ENCODE assay signal across 14 mouse cellular contexts in the genomic region with DNA sequence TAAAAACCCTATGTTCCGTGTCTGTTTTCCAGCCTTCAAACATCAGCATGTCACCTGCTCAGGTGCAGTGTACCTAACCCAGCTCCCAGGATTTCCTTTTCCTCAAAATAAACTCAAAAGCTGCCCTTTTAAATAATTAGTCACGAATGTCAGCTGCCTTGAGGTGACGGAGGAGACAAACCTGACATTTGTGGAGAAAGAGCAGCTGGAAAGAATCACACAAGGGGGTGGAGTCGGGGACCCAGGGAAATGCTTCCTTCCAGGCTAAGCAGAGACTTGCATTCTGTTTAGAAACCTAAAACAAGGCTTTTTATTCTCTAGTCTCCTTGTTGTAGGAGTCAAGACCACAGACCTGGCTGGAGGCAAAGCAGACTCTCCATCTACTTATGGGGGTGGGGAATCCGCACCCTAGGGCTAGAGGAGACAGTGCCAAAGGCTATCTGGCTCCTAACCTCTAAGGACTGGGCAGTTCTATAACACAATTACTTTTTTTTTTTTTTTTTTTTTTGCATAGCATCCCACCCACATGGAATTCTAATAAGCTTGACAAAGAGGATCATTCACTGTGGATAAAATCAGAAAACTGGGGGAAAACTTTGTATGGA. TPM values are rescaled to one million over a fixed set of nuclear protein-coding genes. Genes with fewer than 3 reads are reported as not detected.
DNase-seq lines count a peak whose midpoint lies in the region; ATAC-seq and TF ChIP-seq lines count a peak whose summit lies in the region.
"Had no signal": no experiment of that assay in that cellular context is flagged by ENCODE, and none has a peak within 500 bp of the region (broad histone marks: within the 10 kb centered on the region; RNA-seq: fewer than 3 reads in every experiment).

No protein-coding gene starts in this region.

- H3K4me1 ChIP-seq in hindbrain, embryonic 11.5 days (replicated peaks; ENCODE audit: control insufficient read depth, insufficient read depth, low read length): no peaks in the 10 kb centered on the region
- peaks cover 27% of the 10 kb centered on the region for H3K4me1 ChIP-seq in hindbrain, embryonic 10.5 days (replicated peaks)
- H3K4me1 ChIP-seq in lung, postnatal 0 days (ENCODE audit: insufficient read depth, low read depth, low read length): peaks cover 4% of the 10 kb centered on the region; the same call in 1 of the 2 replicates
- H3K4me1 ChIP-seq in embryonic facial prominence, embryonic 12.5 days: peaks cover 9% of the 10 kb centered on the region; the same call in 1 of the 2 replicates
- peaks cover 20% of the 10 kb centered on the region for H3K4me1 ChIP-seq in limb, embryonic 11.5 days (ENCODE audit: control insufficient read depth, insufficient read depth, low read length)
- no peaks in the 10 kb centered on the region for H3K4me1 ChIP-seq in liver, postnatal 0 days (ENCODE audit: insufficient read depth)

- H3K27ac ChIP-seq in hindbrain, embryonic 11.5 days (ENCODE audit: low read depth, low read length): 0 out of 2 replicates have a peak overlapping the region, but pooled peaks have one; percentile 21
- H3K27ac ChIP-seq in hindbrain, embryonic 10.5 days: no peak overlapping the region
- H3K27ac ChIP-seq in lung, postnatal 0 days (ENCODE audit: low read length): peak overlapping the region; percentile 38; the same call in 1 of the 2 replicates
- H3K27ac ChIP-seq in embryonic facial prominence, embryonic 12.5 days: peak overlapping the region; percentile 51; the same call in 1 of the 2 replicates
- H3K27ac ChIP-seq in limb, embryonic 11.5 days (replicated peaks; ENCODE audit: low read depth, low read length): peak overlapping the region; percentile 50; the same call in 1 of the 2 replicates
- no peak overlapping the region for H3K27ac ChIP-seq in liver, postnatal 0 days (ENCODE audit: low read depth)
- H3K27ac ChIP-seq: hindbrain, postnatal 0 days; liver, embryonic 14.5 days; midbrain, embryonic 12.5 days; neural tube, embryonic 13.5 days had no signal

- no peak for ATAC-seq in hindbrain, embryonic 11.5 days (ENCODE audit: low FRiP score)
- ATAC-seq in lung, postnatal 0 days: no peak
- ATAC-seq in embryonic facial prominence, embryonic 12.5 days (ENCODE audit: insufficient number of reproducible peaks, insufficient read depth, low FRiP score, low TSS enrichment): no peak
- peak; percentile 55; the same call in 1 of the 2 replicates for ATAC-seq in limb, embryonic 11.5 days (ENCODE audit: insufficient number of reproducible peaks, low FRiP score, low TSS enrichment, low read depth)
- no peak for ATAC-seq in liver, postnatal 0 days
- ATAC-seq: hindbrain, postnatal 0 days had no signal

- DNase-seq in hindbrain, embryonic 11.5 days (ENCODE audit: low spot score): no peak
- no peak for DNase-seq in hindbrain, embryonic 10.5 days (ENCODE audit: low spot score)
- no peak for DNase-seq in lung, postnatal 0 days (ENCODE audit: low spot score)
- no peak for DNase-seq in lung, adult 18-20 months
- DNase-seq in limb, embryonic 11.5 days (ENCODE audit: low spot score): peak; percentile 74
- DNase-seq in left cerebral cortex, adult 11 months (ENCODE audit: low spot score): no peak
- no peak for DNase-seq in liver, postnatal 0 days
- DNase-seq: cerebellum, adult 11-12 months had no signal

- H3K4me2 ChIP-seq in hindbrain, embryonic 11.5 days (replicated peaks; ENCODE audit: low read depth, low read length): no peak overlapping the region
- no peak overlapping the region for H3K4me2 ChIP-seq in lung, postnatal 0 days (replicated peaks; ENCODE audit: low read depth, low read length)
- H3K4me2 ChIP-seq in embryonic facial prominence, embryonic 12.5 days (replicated peaks): no peak overlapping the region
- H3K4me2 ChIP-seq in limb, embryonic 11.5 days (ENCODE audit: low read depth, severe bottlenecking): no peak overlapping the region
- no peak overlapping the region for H3K4me2 ChIP-seq in liver, postnatal 0 days (ENCODE audit: low read depth, low read length)
- H3K4me2 ChIP-seq: midbrain, embryonic 12.5 days; neural tube, embryonic 13.5 days had no signal

- TF ChIP-seq EP300 in lung, postnatal 0 days (IDR thresholded peaks at IDR 0.05): no peak
- TF ChIP-seq EP300 in liver, postnatal 0 days (IDR thresholded peaks at IDR 0.05; ENCODE audit: low read depth): no peak

- no peaks in the 10 kb centered on the region for H3K9me3 ChIP-seq in hindbrain, embryonic 11.5 days (ENCODE audit: control insufficient read depth, low read length)
- H3K9me3 ChIP-seq in hindbrain, embryonic 10.5 days: no peaks in the 10 kb centered on the region
- no peaks in the 10 kb centered on the region for H3K9me3 ChIP-seq in lung, postnatal 0 days (ENCODE audit: low read length)
- H3K9me3 ChIP-seq in embryonic facial prominence, embryonic 12.5 days: no peaks in the 10 kb centered on the region
- H3K9me3 ChIP-seq in limb, embryonic 11.5 days (ENCODE audit: control insufficient read depth, low read length): no peaks in the 10 kb centered on the region
- no peaks in the 10 kb centered on the region for H3K9me3 ChIP-seq in liver, postnatal 0 days (ENCODE audit: low read length)
- H3K9me3 ChIP-seq: forebrain, embryonic 10.5 days; midbrain, embryonic 12.5 days; neural tube, embryonic 13.5 days had no signal

- whole genome bisulfite sequencing in hindbrain, embryonic 11.5 days: 66% methylated on average over 5 of the region's 5 CpGs
- 59% methylated on average over 5 of the region's 5 CpGs for WGBS in hindbrain, embryonic 10.5 days
- WGBS in lung, postnatal 0 days: 42% methylated on average over 5 of the region's 5 CpGs
- WGBS in embryonic facial prominence, embryonic 12.5 days: 19% methylated on average over 5 of the region's 5 CpGs
- 16% methylated on average over 5 of the region's 5 CpGs for WGBS in limb, embryonic 11.5 days
- WGBS in liver, postnatal 0 days (ENCODE audit: insufficient replicate concordance): 67% methylated on average over 5 of the region's 5 CpGs

- no peaks in the 10 kb centered on the region for H3K27me3 ChIP-seq in hindbrain, embryonic 11.5 days (ENCODE audit: control insufficient read depth, insufficient read depth, low read length)
- H3K27me3 ChIP-seq in hindbrain, embryonic 10.5 days (ENCODE audit: insufficient read depth, poor library complexity, severe bottlenecking): no peaks in the 10 kb centered on the region
- H3K27me3 ChIP-seq in lung, postnatal 0 days (replicated peaks; ENCODE audit: insufficient read depth, low read length): no peaks in the 10 kb centered on the region
- no peaks in the 10 kb centered on the region for H3K27me3 ChIP-seq in embryonic facial prominence, embryonic 12.5 days
- H3K27me3 ChIP-seq in limb, embryonic 11.5 days (ENCODE audit: control insufficient read depth, insufficient read depth, low read length): no peaks in the 10 kb centered on the region
- no peaks in the 10 kb centered on the region for H3K27me3 ChIP-seq in liver, postnatal 0 days (ENCODE audit: insufficient read depth, low read length)
- H3K27me3 ChIP-seq: midbrain, embryonic 12.5 days; neural tube, embryonic 13.5 days had no signal

- no peak overlapping the region for H3K9ac ChIP-seq in hindbrain, embryonic 11.5 days (ENCODE audit: low read depth, low read length)
- no peak overlapping the region for H3K9ac ChIP-seq in lung, postnatal 0 days (replicated peaks; ENCODE audit: low read depth)
- H3K9ac ChIP-seq in embryonic facial prominence, embryonic 12.5 days: no peak overlapping the region
- no peak overlapping the region for H3K9ac ChIP-seq in limb, embryonic 11.5 days (ENCODE audit: low read length)
- H3K9ac ChIP-seq in liver, postnatal 0 days (replicated peaks): no peak overlapping the region
- H3K9ac ChIP-seq: liver, embryonic 14.5 days; midbrain, embryonic 12.5 days; neural tube, embryonic 13.5 days had no signal

- H3K36me3 ChIP-seq in hindbrain, embryonic 11.5 days (ENCODE audit: control insufficient read depth, insufficient read depth, low read length): no peaks in the 10 kb centered on the region
- H3K36me3 ChIP-seq in hindbrain, embryonic 10.5 days: peaks cover 19% of the 10 kb centered on the region
- H3K36me3 ChIP-seq in lung, postnatal 0 days (ENCODE audit: insufficient read depth, low read length): no peaks in the 10 kb centered on the region
- H3K36me3 ChIP-seq in embryonic facial prominence, embryonic 12.5 days: no peaks in the 10 kb centered on the region
- H3K36me3 ChIP-seq in limb, embryonic 11.5 days (ENCODE audit: control insufficient read depth, insufficient read depth, low read length): no peaks in the 10 kb centered on the region
- H3K36me3 ChIP-seq in liver, postnatal 0 days (replicated peaks; ENCODE audit: insufficient read depth, low read length): no peaks in the 10 kb centered on the region

- H3K4me3 ChIP-seq in hindbrain, embryonic 11.5 days (ENCODE audit: low read depth, low read length): no peak overlapping the region
- no peak overlapping the region for H3K4me3 ChIP-seq in hindbrain, embryonic 10.5 days
- no peak overlapping the region for H3K4me3 ChIP-seq in lung, postnatal 0 days (ENCODE audit: low read depth, low read length)
- no peak overlapping the region for H3K4me3 ChIP-seq in embryonic facial prominence, embryonic 12.5 days
- no peak overlapping the region for H3K4me3 ChIP-seq in limb, embryonic 11.5 days (ENCODE audit: low read depth, low read length)
- H3K4me3 ChIP-seq in liver, postnatal 0 days (ENCODE audit: low read depth, low read length): no peak overlapping the region
- H3K4me3 ChIP-seq: forebrain, embryonic 10.5 days; midbrain, embryonic 12.5 days; neural tube, embryonic 13.5 days had no signal

- TF ChIP-seq CTCF in lung, postnatal 0 days (IDR thresholded peaks at IDR 0.05): no peak
- TF ChIP-seq CTCF in liver, postnatal 0 days (IDR thresholded peaks at IDR 0.05; ENCODE audit: low read depth): no peak

RNA-seq across cellular contexts. Expression of a gene that starts 29.9 kb away (rescaled TPM):
- 53.0 and 58.1 TPM in 2 replicates for polyA plus RNA-seq in hindbrain, embryonic 11.5 days (2014; fragmentation: Nextera tagmentation; extraction: Ambion mirVana)
- polyA plus RNA-seq in hindbrain, embryonic 10.5 days (2016; fragmentation: Nextera tagmentation; extraction: Ambion mirVana): 34.8 and 37.3 TPM in 2 replicates
- 11.8 and 12.0 TPM in 2 replicates for polyA plus RNA-seq in lung, postnatal 0 days (2015; fragmentation: Nextera tagmentation; extraction: Ambion mirVana)
- 25.1 and 26.6 TPM in 2 replicates for polyA plus RNA-seq in embryonic facial prominence, embryonic 12.5 days (2016; fragmentation: Nextera tagmentation; extraction: Ambion mirVana)
- polyA plus RNA-seq in limb, embryonic 11.5 days (2014; fragmentation: Nextera tagmentation; extraction: Ambion mirVana): 22.3 and 25.3 TPM in 2 replicates
- polyA plus RNA-seq in liver, postnatal 0 days (2015; fragmentation: Nextera tagmentation; extraction: Ambion mirVana): 1.7 and 2.5 TPM in 2 replicates

Comparison
In these comparisons a context has a peak if more than half of its experiments do, and no peak if none do; other contexts are left out.
1. H3K27ac ChIP-seq: peak in hindbrain, embryonic 11.5 days (single experiment), lung, postnatal 0 days (single experiment), embryonic facial prominence, embryonic 12.5 days (single experiment) and limb, embryonic 11.5 days (single experiment); none in hindbrain, embryonic 10.5 days (single experiment) and liver, postnatal 0 days (single experiment).